Mouse (Mus musculus) cerebellum, adult 2 months (tissue): ENCODE measurements around the gene Stard10.

Experiments
- CTCF ChIP-seq: fragments of 200-500 bp; IDR thresholded peaks from 2 replicates; pipeline ENCODE4 v1.5.1; 2011; ENCODE audit warnings: low read depth, mild to moderate bottlenecking, control low read depth, low read length, moderate library complexity, borderline replicate concordance; ENCODE audit not compliant: insufficient read depth
- POLR2A ChIP-seq: fragments of 200-500 bp; IDR thresholded peaks from 2 replicates; pipeline ENCODE4 v1.6.1; 2011; ENCODE audit warnings: low read length, control low read depth, borderline replicate concordance; ENCODE audit not compliant: insufficient read depth

DNA sequence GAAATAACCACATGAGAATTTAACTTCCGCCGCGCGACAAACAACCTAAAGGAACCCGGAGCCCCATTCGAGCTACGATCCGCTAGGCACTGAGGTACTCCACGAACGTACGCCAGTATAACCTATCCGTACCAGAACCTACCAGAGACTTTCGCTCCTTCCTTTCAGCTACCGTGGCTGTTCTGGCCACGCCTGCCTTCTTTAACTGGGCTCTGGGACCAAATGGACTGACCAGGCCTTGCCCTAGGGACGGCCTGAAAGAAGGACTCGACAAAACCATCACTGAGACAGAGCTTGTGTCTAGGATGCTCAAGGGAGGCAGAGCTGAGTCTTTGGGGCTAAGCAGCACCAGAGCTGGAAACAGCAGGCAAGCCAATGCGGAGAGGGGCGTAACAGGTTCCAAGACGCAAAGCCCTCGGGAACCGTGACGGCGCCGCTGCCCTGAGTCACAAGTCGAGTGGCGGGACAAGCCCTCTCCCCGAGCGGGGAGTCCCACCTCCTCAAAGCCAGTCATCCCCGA is 15.5 kb upstream of the Stard10 start:
- TF ChIP-seq CTCF, result no peak
- no peak for TF ChIP-seq POLR2A
